ENCODE assay signal across 15 mouse cellular contexts in the genomic region with DNA sequence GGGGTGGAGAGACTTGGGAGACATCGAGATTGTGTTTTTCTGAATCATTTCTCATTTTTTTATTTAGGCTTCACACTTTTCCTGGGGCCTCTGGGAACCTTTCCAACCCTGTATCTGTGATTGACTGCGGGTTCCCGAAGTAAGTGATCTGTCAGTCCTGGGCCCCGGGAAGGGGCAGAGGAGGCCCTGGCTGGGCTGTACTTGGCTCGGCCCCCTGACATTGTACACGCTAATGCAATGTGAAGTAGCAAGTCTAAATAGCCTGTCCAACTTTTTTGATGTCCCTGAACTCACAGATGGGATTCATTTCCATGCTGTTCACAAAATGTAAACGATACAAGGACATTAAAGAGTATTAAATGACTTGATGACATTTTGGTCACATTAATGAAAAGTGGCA.
DNase-seq lines count a peak whose midpoint lies in the region; ATAC-seq and TF ChIP-seq lines count a peak whose summit lies in the region.
"Had no signal": no experiment of that assay in that cellular context is flagged by ENCODE, and none has a peak within 500 bp of the region (broad histone marks: within the 10 kb centered on the region; RNA-seq: fewer than 3 reads in every experiment).

No protein-coding gene starts in this region.

- H3K9me3 ChIP-seq in hindbrain, embryonic 11.5 days (ENCODE audit: control insufficient read depth, low read length): no peaks in the 10 kb centered on the region
- H3K9me3 ChIP-seq in hindbrain, embryonic 14.5 days (ENCODE audit: control insufficient read depth, low read length): no peaks in the 10 kb centered on the region
- no peaks in the 10 kb centered on the region for H3K9me3 ChIP-seq in lung, embryonic 16.5 days (ENCODE audit: control insufficient read depth, low read length)
- no peaks in the 10 kb centered on the region for H3K9me3 ChIP-seq in hindbrain, postnatal 0 days (ENCODE audit: low read length)
- H3K9me3 ChIP-seq: forebrain, embryonic 12.5 days; liver, embryonic 15.5 days; midbrain, embryonic 12.5 days had no signal

- WGBS in hindbrain, embryonic 11.5 days: 71% methylated on average over 7 of the region's 7 CpGs
- WGBS in hindbrain, embryonic 14.5 days: 56% methylated on average over 7 of the region's 7 CpGs
- 22% methylated on average over 7 of the region's 7 CpGs for WGBS in lung, embryonic 16.5 days
- 38% methylated on average over 7 of the region's 7 CpGs for WGBS in hindbrain, postnatal 0 days
- 24% methylated on average over 7 of the region's 7 CpGs for WGBS in cerebellum, adult 2 months

- no peaks in the 10 kb centered on the region for H3K27me3 ChIP-seq in hindbrain, embryonic 11.5 days (ENCODE audit: control insufficient read depth, insufficient read depth, low read length)
- no peaks in the 10 kb centered on the region for H3K27me3 ChIP-seq in hindbrain, embryonic 14.5 days (ENCODE audit: control insufficient read depth, insufficient read depth, low read length)
- H3K27me3 ChIP-seq in lung, embryonic 16.5 days (ENCODE audit: control insufficient read depth, insufficient read depth, low read depth, low read length): no peaks in the 10 kb centered on the region
- no peaks in the 10 kb centered on the region for H3K27me3 ChIP-seq in hindbrain, postnatal 0 days (ENCODE audit: insufficient read depth, low read length)
- no peaks in the 10 kb centered on the region for H3K27me3 ChIP-seq in cerebellum, adult 2 months (ENCODE audit: control insufficient read depth, insufficient read depth, low read length)
- H3K27me3 ChIP-seq: forebrain, embryonic 12.5 days; liver, embryonic 15.5 days; midbrain, embryonic 12.5 days had no signal

- no peak overlapping the region for H3K27ac ChIP-seq in hindbrain, embryonic 11.5 days (ENCODE audit: low read depth, low read length)
- no peak overlapping the region for H3K27ac ChIP-seq in hindbrain, embryonic 14.5 days
- H3K27ac ChIP-seq in lung, embryonic 16.5 days (ENCODE audit: low read length): no peak overlapping the region
- no peak overlapping the region for H3K27ac ChIP-seq in hindbrain, postnatal 0 days
- H3K27ac ChIP-seq in cerebellum, adult 2 months (ENCODE audit: insufficient read depth, low read length): no peak overlapping the region
- H3K27ac ChIP-seq: forebrain, embryonic 12.5 days; liver, embryonic 15.5 days; midbrain, embryonic 12.5 days had no signal

- H3K4me1 ChIP-seq in hindbrain, embryonic 11.5 days (replicated peaks; ENCODE audit: control insufficient read depth, insufficient read depth, low read length): no peaks in the 10 kb centered on the region
- H3K4me1 ChIP-seq in hindbrain, embryonic 14.5 days (replicated peaks; ENCODE audit: control insufficient read depth, insufficient read depth, low read length): peaks cover 10% of the 10 kb centered on the region
- H3K4me1 ChIP-seq in lung, embryonic 16.5 days (replicated peaks; ENCODE audit: control insufficient read depth, insufficient read depth, low read length): peaks cover 24% of the 10 kb centered on the region
- H3K4me1 ChIP-seq in hindbrain, postnatal 0 days (ENCODE audit: insufficient read depth, low read length): no peaks in the 10 kb centered on the region
- no peaks in the 10 kb centered on the region for H3K4me1 ChIP-seq in cerebellum, adult 2 months (ENCODE audit: control insufficient read depth, insufficient read depth, low read length)
- H3K4me1 ChIP-seq: liver, embryonic 15.5 days had no signal

- no peak overlapping the region for H3K4me3 ChIP-seq in hindbrain, embryonic 11.5 days (ENCODE audit: low read depth, low read length)
- no peak overlapping the region for H3K4me3 ChIP-seq in hindbrain, embryonic 14.5 days (replicated peaks; ENCODE audit: low read length)
- no peak overlapping the region for H3K4me3 ChIP-seq in lung, embryonic 16.5 days (ENCODE audit: low read length)
- no peak overlapping the region for H3K4me3 ChIP-seq in hindbrain, postnatal 0 days (ENCODE audit: low read length)
- no peak overlapping the region for H3K4me3 ChIP-seq in cerebellum, adult 2 months (replicated peaks; ENCODE audit: insufficient read depth, low read depth, low read length)
- H3K4me3 ChIP-seq: forebrain, embryonic 12.5 days; liver, embryonic 15.5 days; midbrain, embryonic 12.5 days had no signal

- TF ChIP-seq CTCF in hindbrain, postnatal 0 days (IDR thresholded peaks at IDR 0.05; ENCODE audit: low read depth): no peak
- no peak for TF ChIP-seq CTCF in cerebellum, adult 2 months (IDR thresholded peaks at IDR 0.05; ENCODE audit: borderline replicate concordance, insufficient read depth, low read depth, low read length)

- H3K4me2 ChIP-seq in hindbrain, embryonic 11.5 days (replicated peaks; ENCODE audit: low read depth, low read length): no peak overlapping the region
- H3K4me2 ChIP-seq in hindbrain, embryonic 14.5 days (replicated peaks): no peak overlapping the region
- H3K4me2 ChIP-seq in lung, embryonic 16.5 days (ENCODE audit: low read depth, low read length): no peak overlapping the region
- no peak overlapping the region for H3K4me2 ChIP-seq in hindbrain, postnatal 0 days (ENCODE audit: low read depth, low read length)
- H3K4me2 ChIP-seq: forebrain, embryonic 12.5 days; liver, embryonic 15.5 days; midbrain, embryonic 12.5 days had no signal

- no peaks in the 10 kb centered on the region for H3K36me3 ChIP-seq in hindbrain, embryonic 11.5 days (ENCODE audit: control insufficient read depth, insufficient read depth, low read length)
- no peaks in the 10 kb centered on the region for H3K36me3 ChIP-seq in hindbrain, embryonic 14.5 days (replicated peaks; ENCODE audit: control insufficient read depth, insufficient read depth)
- H3K36me3 ChIP-seq in lung, embryonic 16.5 days (ENCODE audit: control insufficient read depth, insufficient read depth, low read length): no peaks in the 10 kb centered on the region
- no peaks in the 10 kb centered on the region for H3K36me3 ChIP-seq in hindbrain, postnatal 0 days (ENCODE audit: insufficient read depth, low read length)
- H3K36me3 ChIP-seq: forebrain, embryonic 12.5 days; liver, embryonic 15.5 days; midbrain, embryonic 12.5 days had no signal

- TF ChIP-seq POLR2A in cerebellum, adult 2 months (IDR thresholded peaks at IDR 0.05; ENCODE audit: borderline replicate concordance, insufficient read depth, low read length): no peak

- DNase-seq in embryo, embryonic 11 days: peak; percentile 54
- DNase-seq in embryo, embryonic 10.5 days (ENCODE audit: low spot score): no peak
- DNase-seq in hindbrain, embryonic 11.5 days (ENCODE audit: low spot score): peak; percentile 19
- no peak for DNase-seq in hindbrain, embryonic 14.5 days (ENCODE audit: low spot score)
- no peak for DNase-seq in lung, postnatal 14 days
- DNase-seq in hindbrain, postnatal 0 days (ENCODE audit: low spot score): peak; percentile 54
- no peak for DNase-seq in cerebellum, adult 2 months
- DNase-seq: adrenal gland, postnatal 36 days; cerebellum, adult 11 months; gastrocnemius, postnatal 25 days; thymus, postnatal 36 days had no signal

- H3K9ac ChIP-seq in hindbrain, embryonic 11.5 days (ENCODE audit: low read depth, low read length): no peak overlapping the region
- H3K9ac ChIP-seq in hindbrain, embryonic 14.5 days: no peak overlapping the region
- H3K9ac ChIP-seq in lung, embryonic 16.5 days (ENCODE audit: low read length): no peak overlapping the region
- no peak overlapping the region for H3K9ac ChIP-seq in hindbrain, postnatal 0 days (replicated peaks; ENCODE audit: low read length)
- H3K9ac ChIP-seq: forebrain, embryonic 12.5 days; liver, embryonic 15.5 days; midbrain, embryonic 12.5 days had no signal

- ATAC-seq in hindbrain, embryonic 11.5 days (ENCODE audit: low FRiP score): no peak
- ATAC-seq in hindbrain, embryonic 14.5 days (ENCODE audit: low FRiP score): no peak
- peak; percentile 96 for ATAC-seq in lung, embryonic 16.5 days (ENCODE audit: low read depth)
- ATAC-seq in hindbrain, postnatal 0 days: no peak

Comparison
In these comparisons a context has a peak if more than half of its experiments do, and no peak if none do; other contexts are left out.
1. DNase-seq: peak in embryo, embryonic 11 days (single experiment), hindbrain, embryonic 11.5 days (single experiment) and hindbrain, postnatal 0 days (single experiment); none in embryo, embryonic 10.5 days (single experiment), hindbrain, embryonic 14.5 days (single experiment), lung, postnatal 14 days (single experiment) and cerebellum, adult 2 months (0 of 2).